20 mouse cellular contexts compared by ENCODE assay signal in the genomic region with DNA sequence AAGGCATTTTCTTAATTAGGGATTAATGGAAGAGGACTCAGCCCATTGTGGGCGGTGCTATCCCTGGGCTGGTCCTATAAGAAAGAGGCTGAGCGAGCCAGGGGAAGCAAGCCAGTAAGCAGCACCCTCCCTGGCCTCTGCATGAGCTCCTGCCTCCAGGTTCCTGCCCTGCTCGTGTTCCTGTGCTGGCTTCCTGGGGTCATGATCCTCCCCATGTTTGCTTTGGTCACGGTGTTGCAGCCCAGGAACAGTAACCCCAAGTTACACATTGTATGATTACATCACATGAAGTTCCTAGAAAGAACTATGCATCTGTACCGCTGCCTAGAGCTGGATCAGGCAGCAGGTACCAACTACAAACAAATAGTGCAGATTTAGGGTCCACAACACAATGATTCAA.
"Had no signal": no experiment of that assay in that cellular context is flagged by ENCODE, and none has a peak within 500 bp of the region (broad histone marks: within the 10 kb centered on the region; RNA-seq: fewer than 3 reads in every experiment).

No protein-coding gene starts in this region.

- H3K27me3 ChIP-seq: liver, embryonic 13.5 days; liver, embryonic 15.5 days; lung, embryonic 15.5 days; megakaryocyte, embryonic 14.5 days; midbrain, embryonic 12.5 days; midbrain, embryonic 15.5 days; neural tube, embryonic 13.5 days; neural tube, embryonic 15.5 days had no signal

- H3K4me2 ChIP-seq: liver, embryonic 13.5 days; liver, embryonic 15.5 days; lung, embryonic 15.5 days; midbrain, embryonic 12.5 days; midbrain, embryonic 15.5 days; neural tube, embryonic 13.5 days; neural tube, embryonic 15.5 days had no signal

- H3K4me1 ChIP-seq: liver, embryonic 13.5 days; liver, embryonic 15.5 days; megakaryocyte, embryonic 14.5 days; midbrain, embryonic 15.5 days; neural tube, embryonic 13.5 days; neural tube, embryonic 15.5 days had no signal

- H3K9ac ChIP-seq: liver, embryonic 13.5 days; liver, embryonic 15.5 days; lung, embryonic 15.5 days; midbrain, embryonic 12.5 days; midbrain, embryonic 15.5 days; neural tube, embryonic 13.5 days; neural tube, embryonic 15.5 days had no signal

- H3K36me3 ChIP-seq: liver, embryonic 13.5 days; liver, embryonic 15.5 days; lung, embryonic 15.5 days; midbrain, embryonic 12.5 days; midbrain, embryonic 15.5 days; neural tube, embryonic 13.5 days; neural tube, embryonic 15.5 days had no signal

- DNase-seq: liver, embryonic 13.5 days; lung, adult 2 months; lung, postnatal 14 days; lung, postnatal 36 days; right cerebral cortex, adult 18-20 months; right cerebral cortex, postnatal 25 days; right cerebral cortex, postnatal 4 days; spleen, adult 18-20 months; thymus, adult 18-20 months; thymus, postnatal 14 days; thymus, postnatal 36 days had no signal

- H3K27ac ChIP-seq: liver, embryonic 13.5 days; liver, embryonic 15.5 days; lung, embryonic 15.5 days; macrophage; midbrain, embryonic 12.5 days; midbrain, embryonic 15.5 days; neural tube, embryonic 13.5 days; neural tube, embryonic 15.5 days had no signal

- ATAC-seq: lung, postnatal 0 days; midbrain, embryonic 15.5 days had no signal

- H3K9me3 ChIP-seq: liver, embryonic 13.5 days; liver, embryonic 15.5 days; lung, embryonic 15.5 days; midbrain, embryonic 12.5 days; midbrain, embryonic 15.5 days; neural tube, embryonic 13.5 days; neural tube, embryonic 15.5 days had no signal

- H3K4me3 ChIP-seq: liver, embryonic 13.5 days; liver, embryonic 15.5 days; lung, embryonic 15.5 days; megakaryocyte, embryonic 14.5 days; midbrain, embryonic 12.5 days; midbrain, embryonic 15.5 days; neural tube, embryonic 13.5 days; neural tube, embryonic 15.5 days had no signal
